Mouse (Mus musculus): ENCODE measurements around the gene Dock4. TPM values are rescaled to one million over a fixed set of nuclear protein-coding genes. Genes with fewer than 3 reads are reported as not detected.

The Dock4 gene
- polyA plus RNA-seq, 1 experiment = 2.6 TPM

- H3K4me1 ChIP-seq (ENCODE audit: control insufficient read depth, insufficient read depth, low read length) = peaks cover 2% of the 10 kb centered on the region
- TF ChIP-seq CTCF (IDR thresholded peaks at IDR 0.05; ENCODE audit: control insufficient read depth, insufficient read depth, low read length) (no peak), POLR2A (IDR thresholded peaks at IDR 0.05; ENCODE audit: borderline replicate concordance, control insufficient read depth, low read depth, low read length) (no peak)
- 85% methylated on average over 10 of the region's 10 CpGs for WGBS
- H3K27ac ChIP-seq (ENCODE audit: control insufficient read depth, insufficient read depth, low read depth, low read length, poor library complexity) = no peak overlapping the region
- H3K4me3 ChIP-seq (replicated peaks; ENCODE audit: control insufficient read depth, low read depth, low read length) = no peak overlapping the region
These were observed 346.5 kb downstream of the Dock4 start for GRCm38 (mm10) chr12:40792184-40792650.

- Histone ChIP-seq H3K4me1 (ENCODE audit: control insufficient read depth, insufficient read depth, low read length) (peaks cover 2% of the 10 kb centered on the region), H3K27ac (ENCODE audit: control insufficient read depth, insufficient read depth, low read depth, low read length, poor library complexity) (no peak overlapping the region), H3K4me3 (replicated peaks; ENCODE audit: control insufficient read depth, low read depth, low read length) (no peak overlapping the region)
- WGBS = 88% methylated on average over 11 of the region's 11 CpGs
- TF ChIP-seq CTCF (IDR thresholded peaks at IDR 0.05; ENCODE audit: control insufficient read depth, insufficient read depth, low read length) = no peak
- no peak for TF ChIP-seq POLR2A (IDR thresholded peaks at IDR 0.05; ENCODE audit: borderline replicate concordance, control insufficient read depth, low read depth, low read length)
These were observed 348.3 kb downstream of the Dock4 start for GRCm38 (mm10) chr12:40794066-40794465.

- peaks cover 2% of the 10 kb centered on the region for H3K4me1 ChIP-seq (ENCODE audit: control insufficient read depth, insufficient read depth, low read length)
- H3K27ac ChIP-seq (ENCODE audit: control insufficient read depth, insufficient read depth, low read depth, low read length, poor library complexity) = no peak overlapping the region
- H3K4me3 ChIP-seq (replicated peaks; ENCODE audit: control insufficient read depth, low read depth, low read length) = no peak overlapping the region
- TF ChIP-seq POLR2A (IDR thresholded peaks at IDR 0.05; ENCODE audit: borderline replicate concordance, control insufficient read depth, low read depth, low read length) (no peak), CTCF (IDR thresholded peaks at IDR 0.05; ENCODE audit: control insufficient read depth, insufficient read depth, low read length) (no peak)
- 91% methylated on average over 3 of the region's 3 CpGs for WGBS
These were observed 349.0 kb downstream of the Dock4 start for GRCm38 (mm10) chr12:40794756-40795155.

GRCm38 (mm10) chr12:40795768-40796167, 350.0 kb downstream of the Dock4 start:
- Histone ChIP-seq H3K27ac (ENCODE audit: control insufficient read depth, insufficient read depth, low read depth, low read length, poor library complexity) (no peak overlapping the region), H3K4me3 (replicated peaks; ENCODE audit: control insufficient read depth, low read depth, low read length) (no peak overlapping the region), H3K4me1 (ENCODE audit: control insufficient read depth, insufficient read depth, low read length) (peaks cover 2% of the 10 kb centered on the region)
- 52% methylated on average over 2 of the region's 2 CpGs for WGBS
- TF ChIP-seq CTCF (IDR thresholded peaks at IDR 0.05; ENCODE audit: control insufficient read depth, insufficient read depth, low read length) = no peak
- no peak for TF ChIP-seq POLR2A (IDR thresholded peaks at IDR 0.05; ENCODE audit: borderline replicate concordance, control insufficient read depth, low read depth, low read length)

GRCm38 (mm10) chr12:40796813-40797491, 351.2 kb downstream of the Dock4 start:
- 5% methylated on average over 14 of the region's 14 CpGs for WGBS
- TF ChIP-seq POLR2A (IDR thresholded peaks at IDR 0.05; ENCODE audit: borderline replicate concordance, control insufficient read depth, low read depth, low read length) (no peak), CTCF (IDR thresholded peaks at IDR 0.05; ENCODE audit: control insufficient read depth, insufficient read depth, low read length) (no peak)
- no peak overlapping the region for H3K27ac ChIP-seq (ENCODE audit: control insufficient read depth, insufficient read depth, low read depth, low read length, poor library complexity)
- peaks cover 2% of the 10 kb centered on the region for H3K4me1 ChIP-seq (ENCODE audit: control insufficient read depth, insufficient read depth, low read length)
- H3K4me3 ChIP-seq (replicated peaks; ENCODE audit: control insufficient read depth, low read depth, low read length) = no peak overlapping the region

GRCm38 (mm10) chr12:40797561-40798343, 352.0 kb downstream of the Dock4 start:
- Histone ChIP-seq H3K4me1 (ENCODE audit: control insufficient read depth, insufficient read depth, low read length) (peaks cover 2% of the 10 kb centered on the region), H3K4me3 (replicated peaks; ENCODE audit: control insufficient read depth, low read depth, low read length) (no peak overlapping the region), H3K27ac (ENCODE audit: control insufficient read depth, insufficient read depth, low read depth, low read length, poor library complexity) (no peak overlapping the region)
- TF ChIP-seq POLR2A (IDR thresholded peaks at IDR 0.05; ENCODE audit: borderline replicate concordance, control insufficient read depth, low read depth, low read length) (no peak), CTCF (IDR thresholded peaks at IDR 0.05; ENCODE audit: control insufficient read depth, insufficient read depth, low read length) (no peak)
- 82% methylated on average over 9 of the region's 9 CpGs for WGBS

- peaks cover 2% of the 10 kb centered on the region for H3K4me1 ChIP-seq (ENCODE audit: control insufficient read depth, insufficient read depth, low read length)
- no peak overlapping the region for H3K27ac ChIP-seq (ENCODE audit: control insufficient read depth, insufficient read depth, low read depth, low read length, poor library complexity)
- no peak for TF ChIP-seq CTCF (IDR thresholded peaks at IDR 0.05; ENCODE audit: control insufficient read depth, insufficient read depth, low read length)
- 75% methylated on average over 5 of the region's 5 CpGs for WGBS
- H3K4me3 ChIP-seq (replicated peaks; ENCODE audit: control insufficient read depth, low read depth, low read length) = no peak overlapping the region
These were observed 352.7 kb downstream of the Dock4 start for GRCm38 (mm10) chr12:40798344-40799017.

- H3K4me3 ChIP-seq (replicated peaks; ENCODE audit: control insufficient read depth, low read depth, low read length) = no peak overlapping the region
- no peak for TF ChIP-seq CTCF (IDR thresholded peaks at IDR 0.05; ENCODE audit: control insufficient read depth, insufficient read depth, low read length)
- no peak for TF ChIP-seq POLR2A (IDR thresholded peaks at IDR 0.05; ENCODE audit: borderline replicate concordance, control insufficient read depth, low read depth, low read length)
- peaks cover 2% of the 10 kb centered on the region for H3K4me1 ChIP-seq (ENCODE audit: control insufficient read depth, insufficient read depth, low read length)
- WGBS = 66% methylated on average over 3 of the region's 3 CpGs
- no peak overlapping the region for H3K27ac ChIP-seq (ENCODE audit: control insufficient read depth, insufficient read depth, low read depth, low read length, poor library complexity)
These were observed 355.7 kb downstream of the Dock4 start for GRCm38 (mm10) chr12:40801456-40801855.

Data from bone marrow, adult 2 months (tissue).